Mouse (Mus musculus): Measurements from ENCODE around the gene Grasp. TPM values are rescaled to one million over a fixed set of nuclear protein-coding genes. Genes with fewer than 3 reads are reported as not detected.
A peak's percentile ranks its signal among the peaks of the same experiment; 100 is the strongest.

The Grasp gene
- total and polyA plus RNA-seq, 3 experiments: 7.6 to 11.5 (median 10.9) TPM

DNA sequence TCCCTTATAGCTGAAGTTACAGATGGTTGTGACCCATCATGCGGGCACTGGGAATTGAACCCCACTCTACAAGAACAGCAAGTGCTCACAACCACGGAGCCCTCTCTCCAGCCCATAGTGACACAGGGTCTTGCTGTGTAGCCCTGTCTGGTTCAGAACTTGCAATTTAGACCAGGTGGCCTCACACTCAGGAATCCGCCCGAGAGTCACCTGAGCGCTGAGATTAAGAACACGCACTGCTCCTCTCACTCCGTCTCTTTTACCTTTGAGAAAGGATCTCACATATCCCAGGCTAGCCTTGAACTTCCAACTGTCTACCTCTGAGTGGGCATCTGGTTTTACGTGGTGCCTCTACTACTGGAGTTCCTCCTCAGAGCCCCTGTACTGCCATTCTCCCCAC is 39.7 kb upstream of the Grasp start:
- Histone ChIP-seq H3K36me3 (ENCODE audit: control insufficient read depth, insufficient read depth, low read length) (no peaks in the 10 kb centered on the region; the same call in 1 of the 2 replicates), H3K9ac (ENCODE audit: low read depth, low read length) (no peak overlapping the region), H3K4me1 (ENCODE audit: control insufficient read depth, insufficient read depth, low read length) (peaks cover 18% of the 10 kb centered on the region), H3K79me2 (replicated peaks; ENCODE audit: control insufficient read depth, insufficient read depth, low read length) (peaks cover 10% of the 10 kb centered on the region), H3K4me3 (no peak overlapping the region), H3K27me3 (ENCODE audit: control insufficient read depth, insufficient read depth, low read length) (no peaks in the 10 kb centered on the region), H3K27ac (no peak overlapping the region)
- intact Hi-C loops (cut with DNase I): no loop called here
- DNase-seq: no peak
- TF ChIP-seq POLR2A (IDR thresholded peaks at IDR 0.05; ENCODE audit: insufficient read depth, low read depth, low read length) (no peak), CTCF (IDR thresholded peaks at IDR 0.05) (no peak), EP300 (IDR thresholded peaks at IDR 0.05; ENCODE audit: insufficient read depth, low read depth, low read length) (no peak)
- WGBS: 96% methylated on average over 8 of the region's 8 CpGs

DNA sequence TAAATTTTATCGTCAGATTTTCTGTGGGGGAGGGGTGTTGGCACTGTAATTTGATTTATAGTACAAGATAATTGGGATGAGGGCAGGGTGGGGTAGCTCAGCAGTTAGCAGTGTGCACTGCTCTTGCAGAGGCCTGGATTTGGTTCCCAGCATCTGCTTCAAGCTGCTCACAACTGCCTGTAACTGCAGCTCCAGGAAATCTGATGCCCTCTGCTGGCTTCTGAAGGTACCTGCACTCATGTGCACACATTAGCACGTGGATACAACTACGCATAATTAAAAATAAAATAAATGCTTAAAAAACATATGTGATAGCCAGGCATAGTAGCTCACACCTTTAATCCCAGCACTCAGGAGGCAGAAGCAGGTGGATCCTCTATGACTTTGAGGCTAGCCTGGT is 38.4 kb upstream of the Grasp start:
- intact Hi-C loops (cut with DNase I): no loop called here
- peaks cover 13% of the 10 kb centered on the region for H3K4me1 ChIP-seq (ENCODE audit: control insufficient read depth, insufficient read depth, low read length)
- H3K9ac ChIP-seq (ENCODE audit: low read depth, low read length): no peak overlapping the region
- H3K4me3 ChIP-seq: no peak overlapping the region
- no peaks in the 10 kb centered on the region for H3K36me3 ChIP-seq (ENCODE audit: control insufficient read depth, insufficient read depth, low read length)
- H3K27ac ChIP-seq: no peak overlapping the region
- DNase-seq: no peak
- TF ChIP-seq POLR2A (IDR thresholded peaks at IDR 0.05; ENCODE audit: insufficient read depth, low read depth, low read length) (no peak), CTCF (IDR thresholded peaks at IDR 0.05) (peak; percentile 41)
- peaks cover 8% of the 10 kb centered on the region for H3K79me2 ChIP-seq (replicated peaks; ENCODE audit: control insufficient read depth, insufficient read depth, low read length)
- WGBS: 98% methylated on average over 3 of the region's 3 CpGs
- H3K27me3 ChIP-seq (ENCODE audit: control insufficient read depth, insufficient read depth, low read length): no peaks in the 10 kb centered on the region

DNA sequence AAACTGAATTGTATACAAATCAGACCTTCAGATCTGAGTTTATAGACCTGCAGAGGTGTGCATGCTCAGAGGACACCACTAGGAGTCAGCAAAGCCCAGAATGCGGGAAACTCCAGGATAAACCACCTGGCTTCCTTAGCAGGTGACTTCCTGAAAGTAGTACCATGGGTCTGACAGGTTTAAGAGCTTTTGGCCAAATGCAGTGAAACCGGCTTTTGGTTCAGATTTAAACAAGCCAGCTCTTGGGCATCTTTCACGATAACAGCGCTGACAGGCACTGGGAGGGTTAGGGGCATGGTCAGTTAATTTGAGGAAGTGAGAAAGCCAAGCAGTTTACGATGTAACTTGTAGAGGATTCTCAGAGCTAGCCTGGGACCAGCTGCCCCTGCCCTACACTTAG is 36.1 kb upstream of the Grasp start:
- intact Hi-C loops (cut with DNase I): no loop called here
- H3K9ac ChIP-seq (ENCODE audit: low read depth, low read length): no peak overlapping the region
- no peak for DNase-seq
- no peaks in the 10 kb centered on the region for H3K36me3 ChIP-seq (ENCODE audit: control insufficient read depth, insufficient read depth, low read length)
- 87% methylated on average over 5 of the region's 5 CpGs for WGBS
- H3K4me1 ChIP-seq (ENCODE audit: control insufficient read depth, insufficient read depth, low read length): peaks cover 17% of the 10 kb centered on the region
- no peak overlapping the region for H3K27ac ChIP-seq
- peaks cover 6% of the 10 kb centered on the region for H3K79me2 ChIP-seq (replicated peaks; ENCODE audit: control insufficient read depth, insufficient read depth, low read length)
- no peaks in the 10 kb centered on the region for H3K27me3 ChIP-seq (ENCODE audit: control insufficient read depth, insufficient read depth, low read length)
- 0 out of 2 replicates have a peak, but pooled peaks have one; percentile 17 for TF ChIP-seq CTCF (IDR thresholded peaks at IDR 0.05)
- no peak for TF ChIP-seq EP300 (IDR thresholded peaks at IDR 0.05; ENCODE audit: insufficient read depth, low read depth, low read length)
- no peak for TF ChIP-seq POLR2A (IDR thresholded peaks at IDR 0.05; ENCODE audit: insufficient read depth, low read depth, low read length)
- H3K4me3 ChIP-seq: no peak overlapping the region

DNA sequence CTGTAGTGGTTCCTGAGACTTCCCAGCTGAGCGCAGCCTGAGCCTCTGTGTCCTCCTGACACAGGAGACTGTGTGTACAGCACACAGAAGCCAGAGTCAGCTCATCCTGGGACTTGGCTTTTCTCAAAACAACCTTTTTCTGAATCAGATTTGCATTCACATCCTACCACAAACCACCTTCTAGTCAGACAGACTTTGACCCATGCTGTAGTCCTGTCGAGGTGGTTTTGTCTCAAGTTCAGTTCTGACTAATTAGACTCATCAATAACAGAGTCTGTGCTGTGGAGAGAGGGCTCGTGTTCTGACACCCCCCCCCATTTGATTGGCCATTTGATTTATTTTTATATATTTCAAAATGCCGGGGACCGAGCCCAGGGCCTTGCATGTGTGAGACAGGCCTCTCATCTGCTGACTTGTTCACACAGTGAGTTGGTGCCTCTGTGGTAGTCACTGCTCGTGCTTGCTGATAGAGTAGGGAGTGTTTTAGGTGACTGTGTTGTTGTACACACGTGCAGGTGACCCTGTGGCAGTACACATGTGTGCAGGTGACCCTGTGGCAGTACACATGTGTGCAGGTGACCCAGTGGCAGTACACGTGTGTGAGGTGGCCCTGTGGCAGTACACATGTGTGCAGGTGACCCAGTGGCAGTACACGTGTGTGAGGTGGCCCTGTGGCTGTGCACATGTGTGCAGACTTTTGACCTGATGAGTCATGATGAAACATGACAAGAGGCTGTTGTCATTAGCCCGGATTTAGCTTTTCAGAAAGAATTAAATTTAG is 33.8 kb upstream of the Grasp start:
- no peaks in the 10 kb centered on the region for H3K36me3 ChIP-seq (ENCODE audit: control insufficient read depth, insufficient read depth, low read length)
- H3K27me3 ChIP-seq (ENCODE audit: control insufficient read depth, insufficient read depth, low read length): no peaks in the 10 kb centered on the region
- TF ChIP-seq POLR2A (IDR thresholded peaks at IDR 0.05; ENCODE audit: insufficient read depth, low read depth, low read length) (no peak), EP300 (IDR thresholded peaks at IDR 0.05; ENCODE audit: insufficient read depth, low read depth, low read length) (no peak), CTCF (IDR thresholded peaks at IDR 0.05) (no peak)
- DNase-seq: no peak
- no peak overlapping the region for H3K4me3 ChIP-seq
- WGBS: 74% methylated on average over 10 of the region's 10 CpGs
- intact Hi-C loops (cut with DNase I): no loop called here
- H3K27ac ChIP-seq: no peak overlapping the region
- peaks cover 3% of the 10 kb centered on the region for H3K79me2 ChIP-seq (replicated peaks; ENCODE audit: control insufficient read depth, insufficient read depth, low read length)
- H3K4me1 ChIP-seq (ENCODE audit: control insufficient read depth, insufficient read depth, low read length): peaks cover 20% of the 10 kb centered on the region
- no peak overlapping the region for H3K9ac ChIP-seq (ENCODE audit: low read depth, low read length)

DNA sequence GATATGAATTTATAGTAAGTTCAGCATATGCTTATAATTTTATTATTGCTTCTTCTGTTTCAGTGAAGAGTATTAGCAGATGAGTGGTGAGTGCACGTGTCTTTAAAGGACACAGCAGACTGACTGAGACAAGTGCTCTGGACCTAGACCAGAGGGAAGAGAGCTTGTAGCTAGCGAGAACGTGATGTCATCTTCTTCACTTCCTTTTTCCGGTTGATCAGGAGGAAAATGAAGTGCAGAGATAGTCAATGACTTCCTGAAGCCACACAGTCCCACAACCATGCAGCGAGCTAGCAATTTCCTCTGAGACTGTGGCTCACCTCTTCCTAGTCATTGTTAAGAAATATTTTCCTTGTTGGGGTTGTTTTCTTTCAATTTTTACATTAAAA is 33.2 kb upstream of the Grasp start:
- Histone ChIP-seq H3K79me2 (replicated peaks; ENCODE audit: control insufficient read depth, insufficient read depth, low read length) (peaks cover 2% of the 10 kb centered on the region), H3K36me3 (ENCODE audit: control insufficient read depth, insufficient read depth, low read length) (no peaks in the 10 kb centered on the region), H3K27ac (peak overlapping the region; percentile 40), H3K4me1 (ENCODE audit: control insufficient read depth, insufficient read depth, low read length) (peaks cover 20% of the 10 kb centered on the region), H3K27me3 (ENCODE audit: control insufficient read depth, insufficient read depth, low read length) (no peaks in the 10 kb centered on the region), H3K9ac (ENCODE audit: low read depth, low read length) (no peak overlapping the region), H3K4me3 (no peak overlapping the region)
- no peak for TF ChIP-seq EP300 (IDR thresholded peaks at IDR 0.05; ENCODE audit: insufficient read depth, low read depth, low read length)
- intact Hi-C loops (cut with DNase I): no loop called here
- DNase-seq: no peak
- WGBS: 27% methylated on average over 5 of the region's 5 CpGs

DNA sequence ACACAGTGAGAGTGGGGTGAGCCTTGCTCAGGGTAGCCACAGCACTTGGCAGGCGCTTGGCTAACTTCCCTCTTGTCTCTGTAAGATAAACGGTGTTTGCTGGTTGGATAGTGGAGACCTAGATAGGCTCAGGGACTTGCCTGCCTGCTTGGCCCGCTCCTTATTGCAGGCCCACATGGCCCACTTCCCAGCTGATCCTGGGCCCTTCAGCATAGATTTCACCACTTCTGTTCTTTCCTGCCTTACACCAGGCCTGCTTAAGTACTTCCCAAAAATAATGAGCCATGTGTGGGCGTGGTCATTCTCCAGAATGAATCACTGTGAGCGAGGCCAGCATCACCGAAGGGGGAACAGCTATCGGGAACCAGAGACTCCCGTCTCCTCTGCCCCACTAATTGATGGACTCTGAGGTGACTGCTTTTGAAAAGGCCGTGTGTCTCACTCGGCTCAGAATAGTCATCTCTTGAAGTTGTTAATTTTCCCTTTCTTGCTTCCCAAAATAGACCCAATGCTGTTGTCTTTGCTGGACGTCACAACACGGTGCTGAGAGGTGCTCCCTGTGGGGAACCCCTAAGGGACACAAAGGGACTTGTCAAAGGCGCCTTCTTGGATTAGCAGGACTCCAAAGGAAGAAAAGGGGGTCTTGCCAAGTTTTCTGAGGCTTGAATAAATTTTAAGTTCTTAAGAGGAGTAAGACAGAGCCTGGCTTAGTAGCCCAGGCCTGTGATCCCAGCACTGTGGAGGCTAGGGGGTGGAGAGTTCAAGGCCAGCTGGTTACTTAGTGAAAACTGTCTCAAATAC is 32.3 kb upstream of the Grasp start:
- H3K4me3 ChIP-seq: no peak overlapping the region
- H3K27ac ChIP-seq: peak overlapping the region; percentile 40
- H3K9ac ChIP-seq (ENCODE audit: low read depth, low read length): no peak overlapping the region
- H3K4me1 ChIP-seq (ENCODE audit: control insufficient read depth, insufficient read depth, low read length): peaks cover 20% of the 10 kb centered on the region
- no peaks in the 10 kb centered on the region; the same call in 1 of the 2 replicates for H3K79me2 ChIP-seq (replicated peaks; ENCODE audit: control insufficient read depth, insufficient read depth, low read length)
- TF ChIP-seq POLR2A (IDR thresholded peaks at IDR 0.05; ENCODE audit: insufficient read depth, low read depth, low read length): no peak
- TF ChIP-seq EP300 (IDR thresholded peaks at IDR 0.05; ENCODE audit: insufficient read depth, low read depth, low read length): no peak
- DNase-seq: peak; percentile 69 to 84
- no peaks in the 10 kb centered on the region for H3K27me3 ChIP-seq (ENCODE audit: control insufficient read depth, insufficient read depth, low read length)
- intact Hi-C loops (cut with DNase I): no loop called here
- no peaks in the 10 kb centered on the region for H3K36me3 ChIP-seq (ENCODE audit: control insufficient read depth, insufficient read depth, low read length)
- 15% methylated on average over 13 of the region's 13 CpGs for WGBS

Measured in heart, adult 2 months (tissue).